Mouse (Mus musculus): Measurements from ENCODE around the gene Kalrn. TPM values are rescaled to one million over a fixed set of nuclear protein-coding genes. Genes with fewer than 3 reads are reported as not detected.

Kalrn gene
- polyA plus RNA-seq, 1 experiment from 2014 or later: 2.8 TPM

- DNase-seq (ENCODE audit: low spot score): no peak
Observed at GRCm38 (mm10) chr16:33943388-33943787, 629.9 kb downstream of the Kalrn start.

- DNase-seq (ENCODE audit: low spot score): no peak
Observed at GRCm38 (mm10) chr16:33942341-33942740, 631.0 kb downstream of the Kalrn start.

DNA sequence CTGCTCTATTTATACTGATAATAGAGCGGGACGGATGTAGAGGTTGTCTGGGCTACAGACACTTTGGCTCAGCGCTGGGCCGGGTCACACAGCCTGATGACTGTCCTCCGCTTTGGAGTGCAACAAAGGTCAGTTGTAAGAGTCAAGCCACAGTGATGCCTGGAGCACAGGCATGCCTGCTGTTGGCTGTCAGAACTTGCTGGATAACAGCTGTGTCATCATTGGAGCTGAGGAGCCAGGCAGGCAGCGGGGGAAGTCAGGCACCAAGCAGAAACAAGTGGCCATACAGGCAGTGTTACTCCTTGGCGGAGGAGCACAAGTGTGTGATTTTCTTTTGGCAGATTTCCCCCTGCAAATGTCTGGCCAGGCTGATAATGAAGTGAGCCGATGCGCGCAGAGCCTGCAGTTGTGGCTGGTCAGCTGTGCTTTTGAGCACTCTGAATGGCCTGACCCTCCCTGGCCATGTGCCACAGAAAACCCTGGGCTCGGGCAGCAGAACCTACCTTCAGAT lies 632.0 kb downstream of the Kalrn start:
- DNase-seq (ENCODE audit: low spot score): no peak

- no peak for DNase-seq (ENCODE audit: low spot score)
Observed at GRCm38 (mm10) chr16:33940095-33940494, 633.2 kb downstream of the Kalrn start.

- DNase-seq (ENCODE audit: low spot score): no peak
Observed at GRCm38 (mm10) chr16:33939636-33940035, 633.7 kb downstream of the Kalrn start.

DNA sequence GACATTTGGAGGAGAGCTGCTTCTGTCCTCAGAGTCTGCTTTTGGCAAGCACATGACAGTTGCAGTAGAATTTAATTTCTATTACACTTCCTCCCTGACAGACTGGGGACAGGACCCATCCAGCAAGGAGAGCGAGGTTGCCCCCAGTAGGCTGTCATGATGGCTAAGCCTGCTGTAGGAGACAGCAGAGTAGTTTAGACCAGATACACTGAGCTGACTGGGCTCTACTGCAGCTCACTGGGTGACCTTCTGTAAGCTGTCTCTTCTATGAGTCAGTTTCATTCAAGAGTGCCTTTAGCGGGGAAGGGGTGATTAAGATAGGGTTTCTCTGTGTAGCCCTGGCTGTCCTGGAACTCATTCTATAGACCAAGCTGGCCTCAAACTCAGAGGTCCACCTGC lies 634.2 kb downstream of the Kalrn start:
- no peak for DNase-seq (ENCODE audit: low spot score)

DNA sequence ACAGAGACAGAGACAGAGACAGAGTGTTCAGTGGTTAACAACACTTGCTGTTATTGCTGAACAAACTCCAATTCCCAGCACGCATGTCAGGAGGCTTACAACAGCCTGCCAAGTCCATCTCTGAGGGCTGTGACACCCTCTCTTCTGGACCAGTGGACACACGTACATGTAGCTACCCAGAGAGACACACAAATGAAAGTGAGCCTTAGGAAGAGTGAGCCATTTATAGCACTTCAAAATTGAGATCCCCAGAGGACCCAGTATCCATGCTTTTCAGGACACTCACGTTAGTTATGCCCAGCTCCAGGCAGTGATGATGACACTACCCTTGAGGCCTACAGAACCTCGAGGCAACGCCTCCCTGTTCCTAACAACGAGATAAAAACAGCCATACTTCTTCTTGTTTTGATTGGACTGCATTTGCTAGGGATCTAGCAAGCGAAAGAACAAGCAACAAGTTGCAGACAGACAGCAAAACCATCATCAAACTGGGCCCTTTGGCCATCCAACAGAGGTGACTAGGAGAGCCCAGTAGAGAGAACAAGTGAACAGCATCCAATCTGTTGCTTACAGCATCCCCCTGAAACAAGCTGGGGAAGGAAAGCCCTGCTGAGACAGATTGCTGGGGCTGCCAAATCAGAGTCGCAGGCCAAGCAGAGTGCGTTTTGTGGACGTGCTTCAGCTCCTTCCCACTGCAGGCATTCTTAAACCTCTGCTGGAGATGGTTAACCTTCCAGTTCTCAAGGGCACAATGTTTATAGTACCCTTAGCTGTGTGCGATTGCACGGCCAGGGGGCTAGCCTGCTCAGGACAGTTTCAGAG lies 634.8 kb downstream of the Kalrn start:
- DNase-seq (ENCODE audit: low spot score): no peak

GRCm38 (mm10) chr16:33937567-33937966 lies 635.8 kb downstream of the Kalrn start:
- no peak for DNase-seq (ENCODE audit: low spot score)

DNA sequence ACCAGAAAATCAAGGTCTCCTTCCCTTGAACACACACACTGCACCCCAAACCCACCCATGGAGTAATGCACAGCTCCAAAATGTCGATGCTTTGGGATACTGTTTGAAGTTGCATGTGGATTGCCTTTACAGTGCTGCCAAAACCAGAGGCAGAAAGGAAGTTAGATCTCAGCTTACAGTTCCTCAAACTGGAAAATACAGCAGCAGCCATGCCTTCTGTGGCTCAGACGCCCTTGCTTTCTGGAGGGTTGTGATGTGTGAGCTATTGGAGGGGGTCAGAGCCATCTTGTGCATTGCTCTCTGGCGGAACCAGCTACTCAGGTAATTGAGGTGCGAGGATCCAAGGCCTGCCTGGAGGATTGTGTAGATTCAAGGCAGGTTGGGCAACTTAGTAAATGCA lies 636.4 kb downstream of the Kalrn start:
- no peak for DNase-seq (ENCODE audit: low spot score)

GRCm38 (mm10) chr16:33935407-33935785 lies 637.9 kb downstream of the Kalrn start:
- DNase-seq (ENCODE audit: low spot score): no peak

GRCm38 (mm10) chr16:33934701-33935406 lies 638.5 kb downstream of the Kalrn start:
- no peak for DNase-seq (ENCODE audit: low spot score)

- no peak for DNase-seq (ENCODE audit: low spot score)
Observed at GRCm38 (mm10) chr16:33933411-33933810, 639.9 kb downstream of the Kalrn start.

- DNase-seq (ENCODE audit: low spot score): no peak
Observed at GRCm38 (mm10) chr16:33932126-33932525, 641.2 kb downstream of the Kalrn start.

GRCm38 (mm10) chr16:33931682-33932081 lies 641.6 kb downstream of the Kalrn start:
- no peak for DNase-seq (ENCODE audit: low spot score)

GRCm38 (mm10) chr16:33930785-33931184 lies 642.5 kb downstream of the Kalrn start:
- no peak for DNase-seq (ENCODE audit: low spot score)

- no peak for DNase-seq (ENCODE audit: low spot score)
Observed at GRCm38 (mm10) chr16:33928788-33929462, 644.4 kb downstream of the Kalrn start.

GRCm38 (mm10) chr16:33927263-33927824 lies 646.0 kb downstream of the Kalrn start:
- DNase-seq (ENCODE audit: low spot score): no peak

DNA sequence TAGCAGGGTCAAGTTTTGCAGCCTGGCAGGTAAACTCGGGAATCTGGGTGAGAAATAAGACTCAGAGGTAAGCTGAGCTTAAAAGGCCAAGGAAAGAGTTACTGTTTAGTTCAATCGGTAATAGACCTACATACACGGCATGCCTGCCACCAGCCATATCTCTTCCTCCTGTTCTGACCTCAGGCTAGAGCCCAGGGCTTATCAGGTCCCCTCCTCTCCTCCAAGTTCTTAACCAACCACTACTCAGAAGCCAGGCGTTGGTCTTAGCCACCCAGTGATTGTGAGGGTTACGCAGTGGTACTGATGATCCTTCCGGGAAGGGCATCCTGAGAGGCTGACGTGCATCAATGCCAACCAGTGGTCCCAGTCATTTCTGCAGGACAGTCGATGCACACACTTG lies 649.6 kb downstream of the Kalrn start:
- DNase-seq (ENCODE audit: low spot score): no peak

DNA sequence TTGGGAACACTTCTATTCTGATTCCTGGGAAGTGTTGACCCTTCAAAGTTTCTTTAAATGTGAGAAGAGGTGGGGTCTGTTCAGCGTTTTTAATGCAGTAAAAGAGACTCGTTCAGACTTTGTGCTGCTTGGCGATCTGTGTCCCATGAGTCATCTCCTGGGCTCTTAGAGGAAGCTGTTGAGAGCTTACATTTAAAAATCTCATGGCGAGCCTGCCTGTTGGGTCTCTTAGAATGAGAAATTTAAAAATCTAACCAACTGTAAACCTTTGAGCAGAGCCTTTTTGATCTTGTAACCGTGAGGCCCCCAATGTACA lies 650.4 kb downstream of the Kalrn start:
- no peak for DNase-seq (ENCODE audit: low spot score)

- peak; percentile 18 for DNase-seq (ENCODE audit: low spot score)
Observed at GRCm38 (mm10) chr16:33922111-33923000, 651.0 kb downstream of the Kalrn start.

DNA sequence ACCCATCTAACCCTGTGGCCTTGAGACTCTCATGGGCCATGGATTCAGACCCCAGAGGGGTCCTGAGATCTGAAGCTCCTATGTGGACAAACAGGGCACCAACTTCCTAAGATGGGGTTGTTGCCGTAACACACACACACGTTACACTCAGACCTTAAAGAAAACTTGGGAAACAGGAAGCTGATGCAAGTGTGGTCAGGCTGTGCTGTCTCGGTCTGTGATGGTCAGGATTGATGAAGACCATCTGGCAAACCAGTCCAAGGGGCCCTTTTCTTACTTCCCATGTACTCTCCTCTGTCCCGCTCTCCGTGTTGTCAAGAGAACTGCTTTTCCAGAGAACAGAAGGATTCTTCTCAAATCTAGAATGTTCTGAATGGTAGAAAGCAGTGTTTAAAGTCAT lies 651.8 kb downstream of the Kalrn start:
- DNase-seq (ENCODE audit: low spot score): no peak

Data from thymus, postnatal 0 days (tissue).